In the genomic region with DNA sequence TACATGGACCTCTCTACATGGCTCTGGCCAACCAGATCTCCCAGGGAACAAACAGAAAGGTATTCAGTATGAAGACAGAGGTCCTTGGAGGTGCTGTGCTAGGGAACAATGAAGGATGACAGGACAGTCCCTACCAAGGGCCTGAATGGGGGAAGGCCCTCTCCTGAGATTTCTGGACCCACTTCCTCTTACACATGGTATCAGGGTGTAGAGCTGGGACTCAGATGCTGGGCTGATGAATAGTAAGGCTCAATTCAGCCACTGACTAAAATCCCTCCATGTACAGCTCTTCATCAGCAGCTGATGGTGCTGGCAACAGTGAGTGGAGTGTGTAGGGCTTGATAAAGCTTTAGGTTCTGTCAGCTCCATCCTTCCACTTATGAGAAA, we compare ENCODE assay signal across 11 mouse cellular contexts. TPM values are rescaled to one million over a fixed set of nuclear protein-coding genes. Genes with fewer than 3 reads are reported as not detected.
DNase-seq lines count a peak whose midpoint lies in the region; ATAC-seq and TF ChIP-seq lines count a peak whose summit lies in the region.
"Had no signal": no experiment of that assay in that cellular context is flagged by ENCODE, and none has a peak within 500 bp of the region (broad histone marks: within the 10 kb centered on the region; RNA-seq: fewer than 3 reads in every experiment).

No protein-coding gene starts in this region.

- no peak overlapping the region for H3K9ac ChIP-seq in embryonic facial prominence, embryonic 13.5 days
- H3K9ac ChIP-seq in forebrain, embryonic 16.5 days (replicated peaks; ENCODE audit: low read depth, low read length) = no peak overlapping the region
- H3K9ac ChIP-seq in liver, postnatal 0 days (replicated peaks) = no peak overlapping the region
- H3K9ac ChIP-seq: limb, embryonic 15.5 days had no signal

- no peak for ATAC-seq in embryonic facial prominence, embryonic 13.5 days (ENCODE audit: insufficient number of reproducible peaks, insufficient read depth, low FRiP score, low TSS enrichment, low read depth)
- ATAC-seq in forebrain, embryonic 16.5 days = peak; percentile 32
- peak; percentile 2; the same call in 1 of the 2 replicates for ATAC-seq in liver, postnatal 0 days

- no peaks in the 10 kb centered on the region for H3K36me3 ChIP-seq in embryonic facial prominence, embryonic 13.5 days
- H3K36me3 ChIP-seq in forebrain, embryonic 16.5 days (ENCODE audit: control insufficient read depth, insufficient read depth) = no peaks in the 10 kb centered on the region
- H3K36me3 ChIP-seq in liver, postnatal 0 days (replicated peaks; ENCODE audit: insufficient read depth, low read length) = 0 out of 2 replicates have a peak, but pooled peaks cover 29% of the 10 kb centered on the region
- H3K36me3 ChIP-seq: limb, embryonic 15.5 days had no signal

- TF ChIP-seq POLR2A in cerebellum, adult 2 months (IDR thresholded peaks at IDR 0.05; ENCODE audit: borderline replicate concordance, insufficient read depth, low read length) = no peak

- no peaks in the 10 kb centered on the region for H3K9me3 ChIP-seq in embryonic facial prominence, embryonic 13.5 days
- H3K9me3 ChIP-seq in forebrain, embryonic 16.5 days (ENCODE audit: control insufficient read depth, low read length) = no peaks in the 10 kb centered on the region
- H3K9me3 ChIP-seq in liver, postnatal 0 days (ENCODE audit: low read length) = no peaks in the 10 kb centered on the region
- H3K9me3 ChIP-seq: limb, embryonic 15.5 days; megakaryocyte, embryonic 14.5 days had no signal

- no peak overlapping the region for H3K27ac ChIP-seq in embryonic facial prominence, embryonic 13.5 days
- H3K27ac ChIP-seq in forebrain, embryonic 16.5 days (ENCODE audit: low read length) = no peak overlapping the region
- H3K27ac ChIP-seq in liver, postnatal 0 days (ENCODE audit: low read depth) = no peak overlapping the region
- H3K27ac ChIP-seq in layer of hippocampus, adult 2 months = no peak overlapping the region
- no peak overlapping the region for H3K27ac ChIP-seq in cerebellum, adult 2 months (ENCODE audit: insufficient read depth, low read length)
- H3K27ac ChIP-seq: limb, embryonic 15.5 days had no signal

- H3K4me3 ChIP-seq in embryonic facial prominence, embryonic 13.5 days = no peak overlapping the region
- H3K4me3 ChIP-seq in forebrain, embryonic 16.5 days (replicated peaks; ENCODE audit: low read length) = no peak overlapping the region
- no peak overlapping the region for H3K4me3 ChIP-seq in liver, postnatal 0 days (ENCODE audit: low read depth, low read length)
- no peak overlapping the region for H3K4me3 ChIP-seq in layer of hippocampus, adult 2 months
- no peak overlapping the region for H3K4me3 ChIP-seq in cerebellum, adult 2 months (replicated peaks; ENCODE audit: insufficient read depth, low read depth, low read length)
- H3K4me3 ChIP-seq: limb, embryonic 15.5 days had no signal

- DNase-seq in kidney, adult 11 months = peak; percentile 1
- no peak for DNase-seq in kidney, adult 9 months
- DNase-seq in liver, postnatal 0 days = no peak
- no peak for DNase-seq in layer of hippocampus, adult 2 months (ENCODE audit: low spot score in 2 of 2)
- no peak for DNase-seq in left cerebral cortex, postnatal 10 days (ENCODE audit: extremely low spot score in 1 of 2, low spot score in 2 of 2)
- no peak for DNase-seq in cerebellum, adult 2 months
- DNase-seq: adrenal gland, adult 8-10 months had no signal

- no peak for TF ChIP-seq EP300 in liver, postnatal 0 days (IDR thresholded peaks at IDR 0.05; ENCODE audit: low read depth)

- intact Hi-C loops in left cerebral cortex, postnatal 10 days (cut with DNase I) = loop anchor here (5.0 kb wide), 2 partner anchors 152 to 182 kb away; no protein-coding TSS in a partner anchor

- no peaks in the 10 kb centered on the region for H3K4me1 ChIP-seq in embryonic facial prominence, embryonic 13.5 days
- H3K4me1 ChIP-seq in forebrain, embryonic 16.5 days (replicated peaks; ENCODE audit: control insufficient read depth, insufficient read depth, low read length) = 0 out of 2 replicates have a peak, but pooled peaks cover 2% of the 10 kb centered on the region
- no peaks in the 10 kb centered on the region for H3K4me1 ChIP-seq in liver, postnatal 0 days (ENCODE audit: insufficient read depth)
- peaks cover 8% of the 10 kb centered on the region for H3K4me1 ChIP-seq in cerebellum, adult 2 months (ENCODE audit: control insufficient read depth, insufficient read depth, low read length)

- peak overlapping the region; percentile 34; the same call in 1 of the 2 replicates for H3K4me2 ChIP-seq in embryonic facial prominence, embryonic 13.5 days
- H3K4me2 ChIP-seq in forebrain, embryonic 16.5 days (ENCODE audit: low read length) = no peak overlapping the region
- no peak overlapping the region for H3K4me2 ChIP-seq in liver, postnatal 0 days (ENCODE audit: low read depth, low read length)
- H3K4me2 ChIP-seq: limb, embryonic 15.5 days had no signal

- TF ChIP-seq CTCF in liver, postnatal 0 days (IDR thresholded peaks at IDR 0.05; ENCODE audit: low read depth) = no peak
- TF ChIP-seq CTCF in layer of hippocampus, adult 2 months (conservative IDR thresholded peaks at IDR 0.05) = no peak
- TF ChIP-seq CTCF in cerebellum, adult 2 months (IDR thresholded peaks at IDR 0.05; ENCODE audit: borderline replicate concordance, insufficient read depth, low read depth, low read length) = no peak

- no peaks in the 10 kb centered on the region for H3K27me3 ChIP-seq in embryonic facial prominence, embryonic 13.5 days
- no peaks in the 10 kb centered on the region for H3K27me3 ChIP-seq in forebrain, embryonic 16.5 days (replicated peaks; ENCODE audit: control insufficient read depth, insufficient read depth, low read length)
- H3K27me3 ChIP-seq in liver, postnatal 0 days (ENCODE audit: insufficient read depth, low read length) = no peaks in the 10 kb centered on the region
- no peaks in the 10 kb centered on the region for H3K27me3 ChIP-seq in cerebellum, adult 2 months (ENCODE audit: control insufficient read depth, insufficient read depth, low read length)
- H3K27me3 ChIP-seq: limb, embryonic 15.5 days; megakaryocyte, embryonic 14.5 days had no signal

RNA-seq across cellular contexts. Expression of a gene that starts 11.6 kb away (rescaled TPM):
- polyA plus RNA-seq in embryonic facial prominence, embryonic 13.5 days (2015; fragmentation: Nextera tagmentation; extraction: Ambion mirVana) = 4.4 and 7.2 TPM in 2 replicates
- 8.3 and 10.1 TPM in 2 replicates for polyA plus RNA-seq in forebrain, embryonic 16.5 days (2015; fragmentation: Nextera tagmentation; extraction: Ambion mirVana)
- 265 and 296 TPM in 2 replicates for polyA plus RNA-seq in liver, postnatal 0 days (2015; fragmentation: Nextera tagmentation; extraction: Ambion mirVana)
- 10 to 100 TPM; 20.7 to 21.0 TPM for total RNA-seq in layer of hippocampus, adult 2 months (2021)
- 10 to 100 TPM; 14.9 to 17.0 TPM for total RNA-seq in left cerebral cortex, postnatal 10 days (2021)
- 52.7 and 53.9 TPM in 2 replicates for polyA plus RNA-seq in cerebellum, adult 2 months (2012; rRNA removed)
